Mouse (Mus musculus): ENCODE measurements around the gene Alox5. TPM values are rescaled to one million over a fixed set of nuclear protein-coding genes. Genes with fewer than 3 reads are reported as not detected.

The Alox5 gene
- total RNA-seq, 2 experiments from 2014 or later, result 10.4 to 20.1 TPM

- no peak for ATAC-seq (replicated peaks; ENCODE audit: low FRiP score, poor library complexity, severe bottlenecking)
These were observed 41.3 kb downstream of the Alox5 start for GRCm38 (mm10) chr6:116419699-116420098.

DNA sequence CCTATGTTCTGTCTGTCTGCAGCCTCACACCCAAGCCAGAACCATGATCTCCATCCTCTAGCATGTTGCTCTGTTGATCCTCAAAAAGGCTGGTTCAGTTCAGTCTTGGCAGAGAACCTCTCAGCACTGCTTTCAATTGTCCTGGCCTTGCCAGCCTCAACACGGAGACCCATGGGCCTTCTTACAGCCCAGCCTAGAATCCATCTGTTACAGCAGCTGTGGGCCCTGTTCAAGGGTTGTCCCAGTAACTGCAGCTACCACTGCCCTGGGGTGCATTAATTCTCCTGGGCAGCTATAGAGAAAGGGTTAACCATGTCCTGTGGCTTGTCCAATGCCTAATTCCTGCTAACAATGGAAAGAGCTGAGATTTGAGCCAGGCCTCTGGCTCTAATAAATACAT is 42.5 kb downstream of the Alox5 start:
- ATAC-seq (replicated peaks; ENCODE audit: low FRiP score, poor library complexity, severe bottlenecking), result no peak

DNA sequence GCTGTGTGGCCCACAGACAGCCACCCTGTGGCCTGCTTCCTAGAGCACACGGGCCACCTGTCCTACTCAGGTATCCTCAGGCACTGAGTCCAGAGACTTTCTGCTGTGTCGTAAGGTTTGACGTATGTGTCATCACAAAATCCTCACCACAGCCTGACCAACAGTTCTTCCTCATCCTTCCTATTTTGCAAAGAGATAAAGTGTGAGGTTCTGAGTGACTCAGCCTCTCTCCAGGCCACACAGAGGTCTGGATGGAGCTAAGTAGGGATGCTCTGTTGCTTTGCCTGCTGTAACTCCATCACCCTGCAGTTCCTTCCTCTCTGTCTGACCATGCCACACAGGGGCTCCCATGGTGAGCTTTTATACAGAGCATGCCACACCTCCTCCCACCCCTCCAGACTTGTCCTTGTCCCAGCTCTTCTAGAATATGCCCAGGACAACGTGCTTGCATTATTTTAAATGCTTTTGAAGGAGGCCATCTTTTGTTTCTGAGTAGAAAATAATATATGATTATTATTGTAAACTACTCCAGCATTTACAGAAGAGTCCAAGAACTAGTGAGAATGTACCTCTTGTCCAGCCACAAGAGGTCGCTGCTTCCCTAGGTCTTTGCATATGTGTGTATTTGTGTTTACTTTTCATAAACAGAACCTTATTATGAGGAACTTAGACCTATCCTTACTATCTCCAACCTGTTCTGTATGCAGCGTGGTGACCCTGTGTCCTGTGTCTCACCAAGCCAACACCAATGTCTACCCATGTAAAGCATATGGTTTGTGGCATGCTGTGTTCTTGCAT is 43.3 kb downstream of the Alox5 start:
- ATAC-seq (replicated peaks; ENCODE audit: low FRiP score, poor library complexity, severe bottlenecking), result no peak

- no peak for ATAC-seq (replicated peaks; ENCODE audit: low FRiP score, poor library complexity, severe bottlenecking)
These were observed 44.9 kb downstream of the Alox5 start for GRCm38 (mm10) chr6:116416000-116416552.

DNA sequence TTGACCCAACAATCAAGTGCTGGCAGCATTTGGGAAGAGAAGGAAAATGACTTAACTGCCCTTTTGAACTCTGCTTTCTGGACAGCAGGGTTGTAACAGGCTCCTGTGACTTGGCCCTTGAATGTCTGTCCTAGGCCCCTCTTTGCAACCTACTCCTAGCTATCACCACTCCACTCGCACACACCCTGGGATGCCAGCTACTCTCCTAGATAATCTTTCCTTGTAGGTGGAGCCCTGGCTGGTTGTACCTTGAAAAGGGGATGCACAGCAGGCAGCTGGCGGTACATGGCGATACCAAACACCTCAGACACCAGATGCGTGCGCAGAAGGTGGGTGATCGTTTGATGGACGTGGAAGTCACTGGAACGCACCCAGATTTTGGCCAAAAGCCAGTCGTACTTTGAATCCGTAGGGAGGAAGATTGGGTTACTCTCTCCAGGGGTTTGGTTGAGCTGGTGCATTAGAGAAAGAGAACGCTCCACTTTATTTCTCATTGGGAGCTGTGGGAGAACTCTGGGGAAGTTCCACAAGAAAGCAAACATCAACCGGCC is 45.8 kb downstream of the Alox5 start:
- no peak for ATAC-seq (replicated peaks; ENCODE audit: low FRiP score, poor library complexity, severe bottlenecking)

DNA sequence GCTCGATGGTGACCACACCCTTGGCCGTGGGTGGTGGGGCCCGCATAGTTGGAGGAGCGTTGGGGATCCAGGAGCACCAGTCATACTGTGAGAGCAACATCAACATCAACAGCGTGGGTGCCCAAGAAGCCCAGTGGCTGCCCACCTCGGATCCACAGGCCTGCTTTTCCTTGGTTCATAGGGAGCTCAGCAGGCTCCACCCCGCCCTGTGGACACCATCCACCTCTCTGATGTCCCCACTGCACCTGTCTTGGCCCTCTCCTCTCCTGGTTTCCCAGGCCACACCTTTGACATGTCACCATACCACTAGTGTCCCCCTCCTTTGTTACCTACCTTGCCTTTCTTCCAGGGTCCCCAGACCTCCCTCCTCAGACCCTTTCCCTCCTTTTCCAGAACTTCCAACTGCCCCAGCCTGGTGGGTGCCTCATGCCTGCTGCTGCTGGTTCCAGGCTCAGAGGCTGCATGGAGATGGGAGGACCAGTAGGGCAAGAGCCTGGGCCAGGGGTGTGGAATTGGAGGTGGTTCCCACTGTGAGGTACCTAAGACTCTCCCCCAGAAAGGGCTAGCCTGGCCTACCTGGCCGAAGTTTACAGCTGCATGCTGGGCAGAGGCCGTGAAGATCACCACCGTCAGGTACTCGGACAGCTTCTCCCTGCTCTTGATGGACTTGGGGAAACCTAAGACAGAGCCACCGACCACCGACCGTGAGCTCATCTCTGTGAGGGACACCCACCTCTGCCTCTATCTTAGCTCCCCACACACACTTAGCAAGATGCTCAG is 48.2 kb downstream of the Alox5 start:
- peak; percentile 9; the same call in 1 of the 2 replicates for ATAC-seq (replicated peaks; ENCODE audit: low FRiP score, poor library complexity, severe bottlenecking)

- no peak for ATAC-seq (replicated peaks; ENCODE audit: low FRiP score, poor library complexity, severe bottlenecking)
These were observed 49.3 kb downstream of the Alox5 start for GRCm38 (mm10) chr6:116411716-116412115.

DNA sequence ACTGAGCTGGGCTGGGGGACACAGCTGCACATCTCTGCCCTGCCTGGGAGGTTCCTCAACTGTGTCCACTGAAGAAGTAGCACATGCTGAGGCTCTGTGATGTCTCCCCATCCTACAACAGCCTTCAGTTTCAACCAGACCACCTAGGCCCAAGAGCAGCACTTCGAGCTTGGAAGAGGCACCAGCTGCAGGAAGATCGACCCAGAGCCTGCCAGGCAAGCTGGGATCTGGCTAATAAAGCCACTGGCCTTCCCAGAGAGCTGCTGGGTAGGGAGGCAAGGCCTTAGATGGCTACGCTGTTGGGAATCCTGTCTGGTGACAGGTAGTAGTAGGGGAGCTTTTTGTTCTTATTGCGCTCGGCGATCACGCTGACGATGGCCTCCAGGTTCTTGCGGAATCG is 50.5 kb downstream of the Alox5 start:
- ATAC-seq (replicated peaks; ENCODE audit: low FRiP score, poor library complexity, severe bottlenecking), result no peak

- no peak for ATAC-seq (replicated peaks; ENCODE audit: low FRiP score, poor library complexity, severe bottlenecking)
These were observed 52.9 kb downstream of the Alox5 start for GRCm38 (mm10) chr6:116407956-116408657.

DNA sequence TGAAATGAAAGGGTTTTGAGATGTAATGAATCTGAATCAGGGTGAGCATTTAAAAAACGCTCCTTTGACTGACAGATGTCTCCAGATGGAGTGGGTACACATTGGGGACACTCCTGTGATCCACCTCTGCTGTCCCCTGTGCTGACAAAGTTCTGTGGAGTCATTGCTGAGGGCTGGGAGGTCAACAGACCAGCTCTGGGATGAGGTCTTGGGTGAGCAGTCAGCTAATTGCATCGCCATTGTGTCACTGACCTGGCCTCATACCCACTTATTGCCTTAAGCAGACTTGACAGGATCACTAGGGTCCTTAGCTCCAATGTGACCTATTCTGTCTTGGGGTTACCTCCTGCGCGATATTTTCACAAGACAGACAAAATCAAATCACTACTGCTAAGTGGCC is 53.8 kb downstream of the Alox5 start:
- ATAC-seq (replicated peaks; ENCODE audit: low FRiP score, poor library complexity, severe bottlenecking), result no peak

GRCm38 (mm10) chr6:116406680-116407079 is 54.3 kb downstream of the Alox5 start:
- no peak for ATAC-seq (replicated peaks; ENCODE audit: low FRiP score, poor library complexity, severe bottlenecking)

DNA sequence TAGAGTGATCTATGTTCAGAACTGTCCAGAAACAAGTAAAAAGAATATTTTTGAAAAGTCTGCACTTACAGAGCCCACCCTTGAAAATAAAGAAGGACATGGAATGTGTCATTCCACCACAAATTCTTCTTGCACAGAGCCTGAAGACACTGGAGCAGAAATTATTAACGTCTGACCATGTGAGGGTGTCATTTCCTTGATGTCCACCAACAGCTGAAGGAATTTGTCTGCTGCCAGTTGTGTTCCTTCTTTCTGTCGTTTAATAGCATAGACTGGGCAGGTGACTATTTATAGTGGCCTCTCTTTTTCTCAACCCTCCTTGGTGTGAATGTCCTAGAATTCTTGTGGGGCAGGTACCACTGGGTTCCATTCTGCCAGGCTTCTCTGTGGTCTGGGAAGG is 54.8 kb downstream of the Alox5 start:
- no peak for ATAC-seq (replicated peaks; ENCODE audit: low FRiP score, poor library complexity, severe bottlenecking)

DNA sequence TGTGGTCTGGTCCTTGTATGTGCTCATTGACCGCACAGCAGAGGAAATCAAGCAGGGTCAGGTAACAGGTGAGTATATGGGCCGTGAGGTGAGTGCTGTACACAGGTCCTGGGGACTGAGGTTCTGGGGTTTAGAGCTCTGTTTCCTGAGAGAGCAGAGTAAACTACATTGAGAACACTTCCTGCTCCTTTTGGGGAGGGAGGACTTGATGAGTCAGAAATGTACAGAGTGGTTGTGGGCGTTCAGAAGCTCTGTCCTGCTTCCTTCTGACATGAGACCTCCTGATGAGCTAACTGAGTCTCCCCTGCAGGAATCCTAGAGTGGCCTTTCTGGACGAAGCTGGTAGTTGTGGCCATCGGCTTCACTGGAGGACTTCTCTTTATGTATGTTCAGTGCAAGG is 55.3 kb downstream of the Alox5 start:
- no peak for ATAC-seq (replicated peaks; ENCODE audit: low FRiP score, poor library complexity, severe bottlenecking)

DNA sequence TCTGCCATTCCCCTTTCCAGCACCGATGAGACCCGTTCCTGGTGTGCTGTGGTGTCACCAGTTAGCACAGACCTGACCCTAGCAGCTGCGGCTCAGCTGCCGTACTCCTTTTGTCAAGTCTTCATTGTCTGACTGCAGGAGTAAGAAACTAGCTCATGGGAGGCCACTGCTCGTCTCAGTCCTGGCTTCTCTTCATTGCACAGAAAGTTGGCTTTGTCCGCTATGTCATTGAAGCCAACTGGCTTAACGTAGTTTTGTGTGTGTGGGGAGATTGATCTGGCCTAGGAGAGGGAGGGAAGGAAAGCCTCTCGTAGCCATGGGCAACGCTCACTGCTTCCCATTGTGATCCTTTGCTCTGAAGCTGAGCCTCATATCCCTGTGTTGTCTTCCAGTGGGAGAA is 55.7 kb downstream of the Alox5 start:
- no peak for ATAC-seq (replicated peaks; ENCODE audit: low FRiP score, poor library complexity, severe bottlenecking)

GRCm38 (mm10) chr6:116402426-116402825 is 58.6 kb downstream of the Alox5 start:
- ATAC-seq (replicated peaks; ENCODE audit: low FRiP score, poor library complexity, severe bottlenecking), result no peak

GRCm38 (mm10) chr6:116401746-116402423 is 59.1 kb downstream of the Alox5 start:
- no peak for ATAC-seq (replicated peaks; ENCODE audit: low FRiP score, poor library complexity, severe bottlenecking)

DNA sequence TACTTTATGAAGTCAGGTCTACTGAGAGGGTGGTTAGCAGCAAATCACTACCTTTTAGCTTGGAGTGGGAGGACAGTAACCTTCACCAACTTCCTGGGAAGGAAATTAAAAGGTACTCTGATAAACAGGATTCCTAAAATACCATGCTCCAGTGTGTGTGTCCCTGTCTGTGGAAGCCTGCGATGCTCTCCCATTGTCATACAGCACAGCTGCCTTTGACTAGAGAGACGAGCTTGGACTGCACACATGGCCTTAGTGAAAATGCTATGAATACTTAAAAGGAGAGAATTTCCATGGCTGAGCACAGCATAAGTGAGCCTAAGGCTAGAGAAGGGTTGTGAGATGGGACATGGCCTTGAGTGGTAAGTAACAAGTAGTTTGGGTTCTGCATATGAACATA is 62.8 kb downstream of the Alox5 start:
- no peak for ATAC-seq (replicated peaks; ENCODE audit: low FRiP score, poor library complexity, severe bottlenecking)

DNA sequence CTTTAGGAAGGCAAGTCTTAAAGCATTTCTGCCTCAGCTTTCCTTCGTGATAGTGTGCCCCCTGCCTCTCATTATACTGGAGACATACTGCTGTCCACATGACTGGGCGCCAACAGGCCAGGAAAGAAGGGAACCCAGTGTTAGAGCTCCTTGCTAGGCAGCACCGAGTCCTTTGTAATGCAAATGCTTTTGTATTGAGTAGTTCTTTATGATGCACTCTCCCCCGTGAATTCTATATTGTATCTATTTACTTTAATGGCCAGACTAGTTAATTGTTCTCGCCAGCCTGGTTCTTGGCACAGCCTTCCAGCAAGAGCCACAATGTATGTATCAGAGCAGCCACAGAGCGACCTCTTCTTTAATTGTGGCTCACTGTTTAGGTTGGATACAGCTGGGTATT is 63.4 kb downstream of the Alox5 start:
- no peak for ATAC-seq (replicated peaks; ENCODE audit: low FRiP score, poor library complexity, severe bottlenecking)

DNA sequence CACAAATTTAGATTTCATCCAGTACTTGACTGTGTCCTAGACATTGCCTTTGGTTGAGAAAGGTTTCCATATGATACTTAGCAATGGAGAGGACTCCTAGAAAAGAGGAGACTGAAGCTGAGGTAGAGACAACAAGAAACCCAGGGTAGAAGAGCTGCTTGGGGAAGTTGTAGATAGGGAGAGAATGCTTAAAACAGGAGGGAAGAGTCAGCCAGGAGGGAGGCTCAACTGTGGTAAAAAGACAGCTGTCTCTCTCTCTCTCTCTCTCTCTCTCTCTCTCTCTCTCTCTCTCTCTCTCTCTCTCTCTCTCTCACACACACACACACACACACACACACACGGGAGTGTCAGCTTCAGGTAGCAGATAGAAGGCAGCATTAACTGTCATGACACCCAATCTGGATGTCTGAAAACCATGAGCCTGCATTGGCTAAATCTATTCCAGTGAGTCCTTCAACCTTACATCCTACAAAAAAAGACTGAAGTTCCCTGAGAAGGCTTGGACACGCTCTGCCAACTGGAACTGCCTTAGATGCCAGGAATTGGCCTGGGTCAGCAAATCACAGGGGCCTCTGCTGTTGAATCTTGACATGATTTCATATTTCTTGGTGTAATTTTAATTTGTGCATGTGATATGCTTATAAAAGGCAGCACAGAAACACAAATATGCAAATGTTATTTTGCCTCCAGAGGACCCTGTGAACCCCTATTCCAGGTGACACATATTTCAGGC is 65.9 kb downstream of the Alox5 start:
- ATAC-seq (replicated peaks; ENCODE audit: low FRiP score, poor library complexity, severe bottlenecking), result no peak
